Mouse (Mus musculus) layer of hippocampus, postnatal 25 days (tissue): ENCODE data around the gene Fanca. TPM values are rescaled to one million over a fixed set of nuclear protein-coding genes. Genes with fewer than 3 reads are reported as not detected.
"Not testable (repeated sequence)": the region's sequence is repeated elsewhere in the genome, so short reads cannot be mapped to it uniquely, and the experiment has no call there.

Source experiments
- DNase-seq, 2 experiments: peaks; one replicate each; pipeline ENCODE4 v3.0.0; 2022; ENCODE audit warnings: mixed read lengths in 2 of 2, low spot score in 1 of 2; ENCODE audit errors: extremely low spot score in 1 of 2
- total RNA-seq, 2 experiments: library from RNA; stranded (reverse); gene quantifications; 2 replicates each; pipeline ENCODE4 v1.2.3; 2021

The Fanca gene
- total RNA-seq, 2 experiments from 2014 or later: 1.7 to 3.7 TPM

DNA sequence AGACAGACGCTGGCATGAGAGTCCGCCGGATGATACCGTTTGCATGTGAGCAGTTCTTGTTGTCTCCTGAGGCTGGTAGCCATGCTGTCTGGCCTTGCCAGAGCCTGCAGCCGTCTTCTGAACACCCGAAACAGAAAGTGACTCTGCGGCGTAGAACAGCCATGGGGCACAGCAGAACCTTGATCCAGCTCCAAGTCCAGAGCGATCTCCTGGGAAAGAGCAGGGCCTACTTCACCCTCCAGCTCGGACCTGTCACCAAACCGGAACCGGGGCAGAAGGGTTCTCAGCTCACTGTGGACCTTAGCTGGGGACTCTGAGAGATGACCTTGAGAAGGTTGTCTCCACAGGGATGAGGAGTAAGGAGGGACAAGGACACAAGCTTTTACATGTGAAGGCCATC, 43.3 kb downstream of the Fanca start:
- DNase-seq: no peak

DNA sequence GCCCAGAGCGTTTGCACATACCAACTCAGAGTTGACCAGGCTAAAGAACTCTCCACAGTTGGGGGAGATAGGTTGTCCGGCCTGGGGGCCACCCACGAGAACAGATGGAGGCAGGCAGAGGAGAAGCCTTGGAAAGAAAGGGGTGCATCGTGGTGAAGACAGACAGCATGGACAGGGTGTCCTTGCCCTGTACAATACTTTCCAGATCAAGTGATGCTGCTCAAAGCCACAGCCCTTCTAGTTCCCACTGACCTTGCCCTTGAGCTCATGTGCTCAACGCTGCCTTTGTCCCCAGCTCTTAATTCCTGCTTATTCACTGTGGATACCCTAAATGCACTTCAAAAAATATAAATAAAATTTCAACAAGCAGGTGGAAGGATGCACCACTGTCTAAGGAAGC, 43.9 kb downstream of the Fanca start:
- DNase-seq: no peak

DNA sequence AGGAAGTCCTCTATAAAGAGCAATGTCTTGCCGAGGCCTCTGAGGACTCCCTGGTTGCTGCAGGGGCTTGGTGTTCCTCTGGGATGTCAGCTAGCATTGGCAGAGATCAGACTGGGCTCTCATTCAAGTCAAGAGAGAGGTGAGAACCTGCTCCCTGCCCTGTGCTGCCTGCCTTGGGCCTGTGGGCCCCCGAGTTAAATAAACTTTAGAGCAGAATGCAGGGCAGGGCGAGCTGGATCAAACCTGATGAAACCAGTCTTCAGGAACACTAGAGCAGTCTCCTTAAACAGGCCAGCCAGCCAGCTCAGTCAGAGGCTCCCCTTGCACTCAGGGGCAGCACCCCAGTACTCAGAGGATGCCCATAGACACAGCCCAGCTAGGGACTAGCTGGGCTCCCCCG, 46.5 kb downstream of the Fanca start:
- no peak for DNase-seq

DNA sequence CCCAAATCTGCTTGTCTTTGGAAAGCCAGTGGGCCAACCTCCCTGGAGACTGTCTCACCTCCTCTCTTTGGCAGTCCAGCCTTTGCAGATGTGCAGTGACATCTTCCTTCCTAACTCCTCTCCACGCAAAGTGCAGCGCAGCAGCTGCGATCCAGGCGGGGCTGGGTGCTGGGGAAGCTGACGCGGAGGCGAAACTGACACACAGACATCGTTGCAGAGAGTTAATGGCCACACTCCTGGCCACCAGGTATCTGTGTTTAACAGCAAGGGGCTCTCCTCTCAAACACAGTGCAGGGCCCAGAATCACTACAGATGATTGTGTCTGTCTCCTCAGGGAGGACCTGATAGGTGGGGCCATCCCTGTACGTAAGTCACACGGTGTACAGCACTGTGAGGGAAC, 47.2 kb downstream of the Fanca start:
- no peak for DNase-seq

DNA sequence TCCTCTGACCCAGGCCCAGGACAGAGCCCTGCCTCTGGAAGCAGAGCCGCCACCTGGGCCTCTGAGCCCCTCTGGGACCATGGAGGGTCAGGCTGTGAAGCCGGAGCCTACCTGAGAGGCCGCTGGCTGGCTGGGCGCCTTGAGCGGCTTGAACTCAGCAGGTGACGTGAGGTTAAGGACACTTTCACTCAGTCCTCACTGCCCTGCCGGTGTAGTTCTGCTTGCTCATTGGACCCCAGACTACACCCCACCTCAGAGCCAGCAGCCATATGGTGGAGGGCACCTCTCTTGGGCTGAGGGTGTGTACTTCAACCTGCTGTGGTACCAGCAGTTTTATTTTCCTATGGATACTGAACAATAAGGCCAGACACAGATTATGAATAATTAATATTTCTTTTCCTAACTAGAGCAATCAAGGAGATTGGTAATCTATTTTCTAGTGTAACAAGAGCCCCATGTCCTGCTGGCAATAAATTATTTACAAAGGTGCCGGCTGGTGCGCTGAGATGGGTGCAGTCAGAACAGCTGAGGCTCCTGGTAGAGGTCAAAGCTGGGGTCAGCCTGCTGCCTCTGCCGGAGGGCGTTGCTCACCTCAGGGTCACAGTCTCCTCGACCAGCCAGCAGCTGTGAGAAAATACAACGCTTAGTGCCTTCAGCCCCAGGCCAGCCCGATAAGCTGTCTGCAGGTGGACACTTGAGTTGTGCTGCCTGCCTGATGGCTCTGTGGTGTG, 50.3 kb downstream of the Fanca start:
- DNase-seq: no peak

- DNase-seq: not testable (repeated sequence)
Observed at GRCm38 (mm10) chr8:123257593-123257992, 60.8 kb downstream of the Fanca start.

GRCm38 (mm10) chr8:123257114-123257513, 61.3 kb downstream of the Fanca start:
- DNase-seq: no peak

GRCm38 (mm10) chr8:123255170-123255569, 63.2 kb downstream of the Fanca start:
- no peak for DNase-seq

DNA sequence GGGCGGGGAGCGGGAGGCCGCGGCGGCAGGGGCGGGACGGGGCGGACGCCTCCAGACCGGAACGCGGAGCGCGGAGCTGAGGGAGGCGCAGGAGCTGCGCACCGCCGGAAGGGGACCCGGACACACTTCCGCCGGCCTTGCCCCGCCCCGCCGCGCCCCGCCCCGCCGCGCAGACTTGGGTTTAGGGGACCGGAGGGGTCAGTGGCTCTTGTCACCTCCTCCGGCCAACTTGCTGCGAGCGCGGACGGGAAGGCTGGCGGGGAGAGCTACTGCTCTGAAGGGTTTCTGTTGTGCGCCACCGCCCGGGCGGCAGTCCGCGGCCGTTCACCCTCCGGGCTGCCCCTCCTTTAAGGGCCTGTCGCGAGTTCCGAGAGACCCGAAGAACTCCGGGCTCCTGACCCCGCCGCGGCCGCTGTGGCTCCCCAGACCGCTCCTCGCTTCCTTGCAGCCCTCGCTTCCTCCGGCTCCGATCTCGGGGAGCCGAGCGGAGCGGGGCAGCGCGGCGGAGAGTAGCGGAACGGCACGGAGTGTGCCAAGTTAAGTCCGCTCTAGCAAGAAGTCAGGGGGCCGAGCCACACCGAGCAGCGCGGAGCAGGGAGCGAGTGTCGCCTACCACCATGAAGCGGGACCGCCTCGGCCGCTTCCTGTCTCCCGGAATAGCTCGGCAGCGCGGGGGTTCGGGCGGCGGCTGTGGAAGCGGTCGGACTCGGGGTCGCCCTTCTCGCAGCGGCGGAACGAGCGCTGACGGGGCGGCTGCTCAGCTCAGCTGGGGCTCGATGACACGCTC, 64.1 kb downstream of the Fanca start, which contains the start of the genes Zfp276 and Vps9d1:
TSS of gene Zfp276 (plus strand) at position 97 of the 787 bp plus-strand sequence.
TSS of gene Vps9d1 (minus strand) at position 250 of the 787 bp plus-strand sequence.
- DNase-seq: peak; percentile 79

DNA sequence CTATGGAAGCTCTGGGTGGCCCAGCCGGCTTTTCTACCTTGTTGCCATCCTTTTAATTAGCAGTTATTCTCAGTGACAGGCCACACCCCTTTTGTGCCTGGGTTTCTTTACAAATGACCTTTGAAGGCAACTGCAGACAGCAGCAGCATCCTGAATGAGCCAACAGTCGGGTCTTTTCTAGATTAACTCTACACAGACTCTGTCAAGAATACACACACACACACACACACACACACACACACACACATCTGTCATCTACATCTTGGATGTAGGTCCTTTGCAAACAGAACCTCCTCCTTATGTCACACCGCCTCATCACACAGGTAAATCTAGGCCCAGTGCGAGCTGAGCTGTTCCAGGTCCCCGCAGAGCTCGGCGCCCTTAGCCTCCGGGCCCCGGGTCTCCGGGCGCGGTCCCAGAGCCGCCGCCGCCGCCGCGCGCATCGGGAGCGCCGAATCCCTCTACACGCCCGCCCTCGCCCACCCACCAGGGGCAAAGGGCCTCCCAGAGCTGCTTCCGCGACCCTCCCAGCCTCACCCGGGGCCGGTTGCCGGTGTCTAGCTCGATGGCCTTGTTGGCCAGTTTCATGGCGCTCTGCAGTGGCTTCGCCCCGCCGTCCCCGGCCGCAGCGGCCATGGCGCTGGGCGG, 64.8 kb downstream of the Fanca start:
- DNase-seq: no peak

DNA sequence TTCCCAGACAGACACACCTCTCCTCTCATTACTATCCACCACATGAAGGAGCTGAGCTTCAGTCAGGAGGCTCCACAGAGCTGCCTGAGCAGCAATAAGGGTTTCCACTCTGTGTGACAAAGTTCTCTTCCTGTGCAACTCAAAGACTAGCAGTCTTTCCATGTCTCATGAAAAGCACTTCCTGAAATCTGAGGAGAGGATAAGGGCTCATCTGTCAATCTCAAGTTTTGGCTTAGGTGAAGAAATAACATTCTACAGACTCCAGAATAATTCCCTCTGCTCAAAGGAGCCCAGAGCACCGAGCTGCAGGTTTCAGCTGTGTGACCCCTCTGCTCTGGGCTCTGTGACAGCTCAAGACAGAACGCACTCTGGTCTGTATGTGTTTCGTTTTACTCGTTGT, 65.5 kb downstream of the Fanca start:
- DNase-seq: no peak

- DNase-seq: no peak
Observed at GRCm38 (mm10) chr8:123250940-123251339, 67.4 kb downstream of the Fanca start.

DNA sequence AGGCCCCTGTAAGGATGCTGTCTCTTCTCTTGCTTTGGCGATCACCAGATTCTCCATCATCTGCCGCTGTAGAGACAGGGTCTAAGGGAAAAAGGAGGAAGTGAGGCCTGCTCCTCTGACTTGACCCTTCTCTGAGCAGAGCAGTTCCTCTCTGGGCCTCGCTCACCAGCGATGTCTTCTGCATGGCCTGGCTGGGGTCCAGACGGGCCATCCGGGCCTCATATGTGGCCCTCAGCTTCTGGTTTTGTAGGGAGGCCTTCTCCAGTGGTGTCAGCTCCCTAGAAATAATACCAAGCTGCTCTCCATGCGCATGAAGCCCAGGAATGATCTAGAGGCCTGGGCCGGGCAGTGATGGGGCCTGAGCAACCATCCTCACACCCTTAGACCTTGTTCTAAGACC, 69.8 kb downstream of the Fanca start:
- no peak for DNase-seq

GRCm38 (mm10) chr8:123247748-123248147, 70.6 kb downstream of the Fanca start:
- no peak for DNase-seq

DNA sequence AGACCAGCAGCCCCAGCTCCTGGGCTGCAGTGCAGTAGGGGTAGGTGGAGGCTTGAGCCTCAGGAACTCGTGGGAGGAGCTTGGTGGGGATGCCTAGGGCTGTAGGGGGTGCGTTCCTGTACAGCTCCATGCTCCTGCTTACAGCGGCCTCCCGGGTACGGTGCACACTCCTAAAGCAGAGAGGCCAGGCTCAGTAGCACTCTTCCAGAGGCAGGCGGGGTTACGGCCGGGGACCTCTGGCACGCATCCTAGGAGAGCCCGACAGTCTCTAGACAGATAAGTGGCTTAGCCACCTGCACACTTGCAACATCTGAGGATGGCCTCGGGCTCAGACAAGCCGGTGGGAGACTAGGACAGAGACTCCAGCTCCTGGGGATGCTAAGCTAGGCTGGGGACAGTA, 72.8 kb downstream of the Fanca start:
- no peak for DNase-seq

DNA sequence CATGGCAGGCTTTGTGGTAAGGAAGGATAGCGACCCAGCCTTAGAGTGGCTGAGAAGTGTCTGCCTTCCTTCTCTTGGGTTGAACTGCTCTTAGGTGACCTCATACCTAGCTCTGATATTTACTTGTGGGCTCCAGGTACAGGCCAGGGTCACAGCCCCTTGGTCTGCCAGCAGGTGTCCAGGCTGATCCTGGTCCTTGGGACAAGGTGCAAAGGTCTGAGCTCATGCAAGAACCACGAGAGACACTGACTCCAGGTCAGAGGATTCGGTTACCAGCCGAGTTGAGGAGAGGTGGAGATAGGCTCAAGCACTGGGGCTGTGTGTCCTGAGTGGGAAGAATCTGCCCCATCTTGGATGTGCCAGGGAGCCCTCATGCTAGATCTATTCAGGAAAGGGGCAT, 74.0 kb downstream of the Fanca start:
- DNase-seq: no peak

GRCm38 (mm10) chr8:123243053-123243452, 75.3 kb downstream of the Fanca start:
- no peak for DNase-seq

- DNase-seq: no peak
Observed at GRCm38 (mm10) chr8:123242107-123242923, 76.1 kb downstream of the Fanca start.

GRCm38 (mm10) chr8:123239398-123239797, 79.0 kb downstream of the Fanca start:
- DNase-seq: no peak
